Comparison of ENCODE assay signal across 8 mouse cellular contexts in the genomic region with DNA sequence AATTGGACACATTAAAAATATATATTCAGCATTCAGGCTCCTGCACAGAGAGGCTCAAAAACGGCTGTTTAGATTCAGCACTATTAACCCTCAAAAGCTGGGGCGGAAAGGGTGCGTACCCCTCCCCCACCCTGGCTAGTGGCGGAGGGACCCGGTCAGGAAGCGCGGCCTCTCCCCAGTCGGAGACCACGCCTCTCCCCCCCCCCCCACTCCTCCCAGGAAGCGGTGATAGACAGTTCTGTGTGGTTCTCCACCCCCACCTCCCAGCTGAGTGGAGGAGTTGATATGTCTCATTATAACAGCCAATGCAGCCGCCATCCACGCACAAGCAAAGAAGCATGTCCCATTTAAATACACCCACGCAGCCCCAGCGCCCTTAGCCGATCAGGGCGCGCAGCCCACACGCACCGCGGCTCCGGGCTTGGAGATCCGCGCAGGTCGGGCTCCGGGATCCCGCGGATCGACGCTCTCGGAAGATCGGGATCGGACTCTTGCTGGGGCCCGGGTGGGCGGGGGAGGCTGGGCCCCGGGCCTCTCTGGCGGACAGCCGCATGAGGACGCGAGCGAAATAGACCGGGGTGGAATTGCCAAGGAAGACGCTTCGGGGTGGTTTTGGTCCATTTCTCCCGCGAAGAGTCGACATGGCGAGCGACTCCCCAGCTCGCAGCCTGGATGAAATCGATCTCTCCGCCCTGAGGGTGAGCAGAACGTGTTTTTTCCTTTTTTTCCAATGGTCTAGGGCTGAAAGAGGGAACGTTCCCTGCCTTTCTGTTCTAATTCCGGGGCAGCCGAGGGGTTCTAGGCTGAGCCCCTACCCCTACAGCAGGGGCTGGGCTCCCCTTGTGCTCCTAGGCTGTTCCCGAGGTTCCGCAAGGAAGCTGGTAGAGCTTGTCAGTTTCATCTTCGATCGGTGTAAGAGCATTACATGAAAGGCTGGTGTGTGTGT. TPM values are rescaled to one million over a fixed set of nuclear protein-coding genes. Genes with fewer than 3 reads are reported as not detected.
DNase-seq lines count a peak whose midpoint lies in the region; ATAC-seq and TF ChIP-seq lines count a peak whose summit lies in the region.

A gene (plus strand): TSS at position 213 of the 946 bp plus-strand sequence.

- under 1% methylated on average over 59 of the region's 59 CpGs for WGBS in hindbrain, embryonic 15.5 days
- 1% methylated on average over 58 of the region's 59 CpGs for WGBS in macrophage (ENCODE audit: missing documents)

- no peaks in the 10 kb centered on the region for H3K79me2 ChIP-seq in macrophage (ENCODE audit: inconsistent target)

- DNase-seq in T-cell, adult 2 months (ENCODE audit: low spot score): peak; percentile 90
- DNase-seq in cerebellum, postnatal 14 days: peak; percentile 90 to 91
- peak; percentile 62 for DNase-seq in gastrocnemius, adult 18-20 months (ENCODE audit: low spot score)
- DNase-seq in left cerebral cortex, adult 2 months (ENCODE audit: extremely low spot score in 1 of 2, low spot score in 2 of 2): peak; percentile 87 to 91
- peak; percentile 93 to 94 for DNase-seq in right cerebral cortex, adult 2 months (ENCODE audit: low spot score in 2 of 2)
- DNase-seq in urinary bladder, postnatal 25 days (ENCODE audit: low spot score): peak; percentile 56

- peaks cover 32% of the 10 kb centered on the region for H3K4me1 ChIP-seq in hindbrain, embryonic 15.5 days (replicated peaks)

- H3K9ac ChIP-seq in hindbrain, embryonic 15.5 days: peak within 1 kb of the TSS; percentile 93

- peak within 1 kb of the TSS; percentile 98 for H3K27ac ChIP-seq in hindbrain, embryonic 15.5 days (replicated peaks)
- H3K27ac ChIP-seq in left cerebral cortex, adult 2 months: peak within 1 kb of the TSS; percentile 99
- H3K27ac ChIP-seq in macrophage: no peak within 1 kb of the TSS

- intact Hi-C loops in left cerebral cortex, adult 2 months (cut with DNase I): loop anchor here (1.0 to 5.0 kb wide), 5 partner anchors 69 to 484 kb away; no protein-coding TSS in a partner anchor

- peak; percentile 93 for ATAC-seq in hindbrain, embryonic 15.5 days (ENCODE audit: low FRiP score, low read depth)

- no peak for TF ChIP-seq CTCF in left cerebral cortex, adult 2 months (IDR thresholded peaks at IDR 0.05)

- no peaks in the 10 kb centered on the region for H3K9me3 ChIP-seq in hindbrain, embryonic 15.5 days

- no peaks in the 10 kb centered on the region for H3K36me3 ChIP-seq in hindbrain, embryonic 15.5 days
- H3K36me3 ChIP-seq in macrophage (ENCODE audit: inconsistent target): no peaks in the 10 kb centered on the region

- H3K4me3 ChIP-seq in hindbrain, embryonic 15.5 days: peak within 1 kb of the TSS; percentile 79
- peak within 1 kb of the TSS; percentile 79 for H3K4me3 ChIP-seq in left cerebral cortex, adult 2 months
- peak within 1 kb of the TSS; percentile 33 for H3K4me3 ChIP-seq in macrophage (ENCODE audit: inconsistent target)

- H3K27me3 ChIP-seq in hindbrain, embryonic 15.5 days: no peaks in the 10 kb centered on the region

- peak within 1 kb of the TSS; percentile 73 for H3K4me2 ChIP-seq in hindbrain, embryonic 15.5 days

RNA-seq across cellular contexts. Expression of the gene that starts here (rescaled TPM):
- total RNA-seq in gastrocnemius, adult 18-20 months (2021): 10 to 100 TPM; 31.1 to 31.7 TPM
- 66.1 and 68.2 TPM in 2 replicates for polyA plus RNA-seq in hindbrain, embryonic 15.5 days (2015; fragmentation: Nextera tagmentation; extraction: Ambion mirVana)
- 100 to 1,000 TPM; 205 to 221 TPM for total RNA-seq in left cerebral cortex, adult 2 months (2021)
- 1 to 10 TPM in 23 of 26 experiments, under 1 TPM in 3; 0.69 to 7.5 (median 2.9) TPM for total RNA-seq in macrophage (2018; cell fraction: chromatin; rRNA removed)
- 1 to 10 TPM in 7 of 26 experiments, under 1 TPM in 19; 0.14 to 1.8 (median 0.44) TPM for total RNA-seq in macrophage (2018; cell fraction: cytosol; rRNA removed)
- 1 to 10 TPM in 24 of 26 experiments, under 1 TPM in 2; 0.90 to 8.8 (median 2.7) TPM for total RNA-seq in macrophage (2018; cell fraction: nucleus; rRNA removed)
- 0.07 to 0.20 TPM (median 0.16 TPM) in 3 replicates for polyA plus RNA-seq in macrophage (2018)

Comparison
In these comparisons a context has a peak if more than half of its experiments do, and no peak if none do; other contexts are left out.
1. RNA of the gene that starts here (total RNA-seq): 205 to 221 TPM in left cerebral cortex, adult 2 months; 31.1 to 31.7 TPM in gastrocnemius, adult 18-20 months; every median in the first group is over 4 times any median in the second.
2. RNA of the gene that starts here (polyA plus RNA-seq): 66.1 to 68.2 TPM in hindbrain, embryonic 15.5 days; 0.07 to 0.20 TPM in macrophage; every median in the first group is over 10 times any median in the second.
3. Peak in every context shown above with its lines, with median percentiles within 50 percentile points of each other: DNase-seq and H3K4me3 ChIP-seq.